Mouse (Mus musculus) gastrocnemius, postnatal 10 days (tissue): ENCODE results near the gene Ms4a6b. TPM values are rescaled to one million over a fixed set of nuclear protein-coding genes. Genes with fewer than 3 reads are reported as not detected.
"Not testable (repeated sequence)": the region's sequence is repeated elsewhere in the genome, so short reads cannot be mapped to it uniquely, and the experiment has no call there.

Experiments
- DNase-seq: peaks from one replicate; pipeline ENCODE4 v3.0.0; 2021; ENCODE audit warnings: mixed read lengths
- total RNA-seq, 2 experiments: library from RNA; stranded (reverse); gene quantifications; 2 replicates each; pipeline ENCODE4 v1.2.3; 2021

The Ms4a6b gene
- total RNA-seq, 2 experiments from 2014 or later: 1.8 to 4.2 TPM

DNA sequence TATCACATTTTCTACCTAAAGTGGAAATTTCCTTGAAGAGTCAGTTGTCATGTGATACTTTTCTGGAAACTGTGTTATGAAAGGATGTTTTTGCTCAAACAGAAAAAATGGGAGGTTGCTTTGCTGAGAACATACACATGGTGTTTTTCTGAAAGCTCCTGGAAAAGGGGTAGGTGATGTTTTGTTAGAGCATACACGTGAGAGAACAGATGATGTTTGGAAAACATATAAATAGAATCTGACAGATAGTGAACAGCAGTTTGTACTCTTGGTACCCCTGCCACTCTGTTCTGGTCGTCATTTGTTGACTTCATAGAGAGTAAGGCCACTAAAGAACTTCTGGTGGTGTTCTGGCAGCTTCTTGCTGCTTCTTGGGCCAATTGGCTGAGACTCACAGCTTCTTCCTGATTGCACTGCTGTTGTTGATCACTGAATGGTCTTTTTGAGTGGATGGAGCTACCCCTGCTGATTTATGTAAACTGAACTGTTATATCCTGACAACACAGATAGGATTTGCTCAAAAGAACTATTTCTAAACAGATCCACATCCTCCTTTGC lies 17.7 kb downstream of the Ms4a6b start:
- DNase-seq: no peak

GRCm38 (mm10) chr19:11536593-11536992 lies 20.3 kb downstream of the Ms4a6b start, which contains the start of gene Ms4a4d:
Gene Ms4a4d, plus strand, starts transcription at chr19:11536801.
- DNase-seq: peak; percentile 24

DNA sequence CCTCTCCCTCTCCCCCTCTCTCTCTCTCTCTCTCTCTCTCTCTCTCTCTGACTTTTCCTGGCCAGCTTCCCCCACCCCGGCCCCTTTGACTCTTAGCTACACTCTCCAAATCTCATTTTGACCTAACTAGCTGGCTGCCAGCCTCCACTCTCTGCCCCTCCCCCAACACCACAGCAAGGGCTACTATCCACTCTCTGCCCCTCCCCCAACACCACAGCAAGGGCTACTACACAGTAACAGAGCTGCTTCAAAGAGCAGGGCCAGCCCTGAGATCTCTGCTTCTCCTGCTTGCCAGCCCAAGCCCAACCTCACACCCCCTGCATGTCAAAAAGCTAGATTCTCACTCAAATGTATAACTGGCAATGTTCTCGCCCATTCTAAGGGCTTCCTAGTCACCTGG lies 21.0 kb downstream of the Ms4a6b start:
- DNase-seq: peak; percentile 16

GRCm38 (mm10) chr19:11540166-11540821 lies 24.0 kb downstream of the Ms4a6b start:
- not testable (repeated sequence) for DNase-seq

- DNase-seq: not testable (repeated sequence)
Measured at GRCm38 (mm10) chr19:11544383-11544782, 28.1 kb downstream of the Ms4a6b start.

GRCm38 (mm10) chr19:11547911-11548310 lies 31.6 kb downstream of the Ms4a6b start:
- DNase-seq: no peak

DNA sequence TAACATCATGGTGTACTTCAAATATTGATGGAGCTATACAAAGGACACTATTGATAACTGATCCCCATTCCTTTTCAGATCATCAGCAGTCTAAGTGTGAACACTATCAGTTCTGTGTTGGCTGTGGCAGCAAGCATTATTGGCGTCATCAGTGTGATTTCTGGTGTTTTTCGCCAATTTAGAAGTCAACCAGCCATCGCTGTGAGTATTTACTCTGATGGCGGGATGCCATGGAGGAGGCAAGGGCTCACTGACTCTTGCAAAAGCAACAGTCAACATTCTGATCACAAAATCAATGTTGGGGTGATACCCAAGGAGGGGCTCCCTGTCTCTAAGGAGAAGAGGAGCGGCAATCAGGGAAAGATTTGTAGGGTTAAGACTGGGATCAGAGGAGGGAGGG lies 38.4 kb downstream of the Ms4a6b start:
- no peak for DNase-seq

- not testable (repeated sequence) for DNase-seq
Measured at GRCm38 (mm10) chr19:11559560-11559959, 43.2 kb downstream of the Ms4a6b start.

DNA sequence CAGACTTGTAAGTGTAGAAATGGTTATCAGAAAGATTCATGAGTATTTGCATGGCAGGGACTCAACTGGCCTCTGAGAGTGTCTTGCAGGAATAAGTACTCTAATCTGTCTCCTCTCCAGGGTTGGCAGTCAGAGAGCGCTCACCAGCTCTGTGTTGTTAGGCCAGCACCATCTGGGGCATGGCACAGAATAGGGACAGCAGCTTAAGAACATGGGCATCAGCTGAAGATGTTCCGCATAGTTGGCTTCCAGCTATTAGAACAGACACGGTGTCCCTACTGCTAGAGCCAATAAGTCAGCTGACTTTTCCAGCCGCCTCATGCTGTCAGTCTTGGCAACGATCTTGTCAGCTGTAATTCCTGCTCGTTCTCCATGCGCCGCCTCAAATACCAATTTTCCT lies 58.7 kb downstream of the Ms4a6b start:
- DNase-seq: no peak

Other genes with a start within 250 kb of the Ms4a6b start
- gene Ms4a5, start 232.6 kb upstream of the Ms4a6b start, total RNA-seq: not detected
- under 1 TPM; 0.12 to 0.25 TPM for gene Ms4a14, start 202.1 kb upstream of the Ms4a6b start, total RNA-seq
- 1 to 10 TPM; 1.3 to 1.8 TPM for gene Ms4a7, start 180.4 kb upstream of the Ms4a6b start, total RNA-seq
- gene Ms4a4a, start 141.0 kb upstream of the Ms4a6b start, total RNA-seq: 1 to 10 TPM; 4.0 to 6.0 TPM
- not detected for gene Ms4a4c, start 111.7 kb upstream of the Ms4a6b start, total RNA-seq
- gene Ms4a4b, start 73.0 kb upstream of the Ms4a6b start, total RNA-seq: not detected
- gene Ms4a6c, start 47.1 kb upstream of the Ms4a6b start, total RNA-seq: 1 to 10 TPM; 4.2 to 5.0 TPM
- under 1 TPM in 1 of 2 experiments, not detected in 1; 0.19 TPM for gene Gm8369, start 30.6 kb upstream of the Ms4a6b start, total RNA-seq
- 1 to 10 TPM; 2.7 to 2.8 TPM for gene Ms4a4d, start 20.3 kb downstream of the Ms4a6b start, total RNA-seq
- 1 to 10 TPM; 2.2 to 2.7 TPM for gene Ms4a6d, start 88.3 kb downstream of the Ms4a6b start, total RNA-seq
- gene Ms4a2, start 107.2 kb downstream of the Ms4a6b start, total RNA-seq: under 1 TPM; 0.12 to 0.29 TPM
- gene Ms4a3, start 124.3 kb downstream of the Ms4a6b start, total RNA-seq: under 1 TPM in 1 of 2 experiments, not detected in 1; 0.27 TPM
- gene Oosp2, start 144.0 kb downstream of the Ms4a6b start, total RNA-seq: not detected
- gene Oosp1, start 174.6 kb downstream of the Ms4a6b start, total RNA-seq: not detected
- gene Oosp3, start 180.5 kb downstream of the Ms4a6b start, total RNA-seq: not detected
- gene Gif, start 231.0 kb downstream of the Ms4a6b start, total RNA-seq: not detected